Mouse (Mus musculus): ENCODE measurements at regions not wholly inside any gene's neighbourhood (a gene's known extent, or its start where the extent isn't known, plus 50 kb on each side); places are given as distances from the start of the nearest gene placed in this dataset.

GRCm38 (mm10) chr13:30044790-30045189 lies 58.9 kb upstream of the E2f3 start:
- DNase-seq (ENCODE audit: low spot score in 2 of 2), result no peak

GRCm38 (mm10) chr13:30042689-30043320 lies 56.9 kb upstream of the E2f3 start:
- DNase-seq (ENCODE audit: low spot score in 2 of 2), result peak; percentile 31 to 39

GRCm38 (mm10) chr13:30041501-30042295 lies 55.8 kb upstream of the E2f3 start:
- no peak for DNase-seq (ENCODE audit: low spot score in 2 of 2)

- no peak for DNase-seq (ENCODE audit: low spot score in 2 of 2)
These were observed 54.4 kb upstream of the E2f3 start for GRCm38 (mm10) chr13:30040288-30040687.

GRCm38 (mm10) chr13:30039791-30040190 lies 53.9 kb upstream of the E2f3 start:
- no peak for DNase-seq (ENCODE audit: low spot score in 2 of 2)

GRCm38 (mm10) chr13:30036561-30036960 lies 50.7 kb upstream of the E2f3 start:
- no peak for DNase-seq (ENCODE audit: low spot score in 2 of 2)

- DNase-seq (ENCODE audit: low spot score in 2 of 2), result no peak
These were observed 50.2 kb upstream of the E2f3 start for GRCm38 (mm10) chr13:30036071-30036470.

Measured in thymus, postnatal 10 days (tissue).